Mouse (Mus musculus) cerebellum, adult (tissue): ENCODE results near the gene Iqcg.
"Not testable (repeated sequence)": the region's sequence is repeated elsewhere in the genome, so short reads cannot be mapped to it uniquely, and the experiment has no call there.

ENCODE experiments used
- ATAC-seq: cut with Nextera tagmentation; 2 replicates; pipeline ENCODE4 v1.9.2; 2017; ENCODE audit warnings: mild to moderate bottlenecking, moderate library complexity, mixed read lengths; ENCODE audit not compliant: insufficient number of reproducible peaks, low FRiP score, low TSS enrichment

Gene Iqcg

GRCm38 (mm10) chr16:33056095-33056785 is at the start of gene Iqcg, which contains the start of gene Rpl35a:
Gene Iqcg, minus strand, starts transcription at chr16:33056218.
Gene Rpl35a, plus strand, starts transcription at chr16:33056453.
- peak; percentile 90 for ATAC-seq

GRCm38 (mm10) chr16:33085666-33086065 is 29.6 kb upstream of the Iqcg start:
- no peak for ATAC-seq

- no peak for ATAC-seq
Measured at GRCm38 (mm10) chr16:33083996-33084395, 28.0 kb upstream of the Iqcg start.

GRCm38 (mm10) chr16:33082951-33083350 is 26.9 kb upstream of the Iqcg start:
- no peak for ATAC-seq

GRCm38 (mm10) chr16:33080063-33080462 is 24.0 kb upstream of the Iqcg start:
- ATAC-seq: no peak

- no peak for ATAC-seq
Measured at GRCm38 (mm10) chr16:33077069-33077627, 21.1 kb upstream of the Iqcg start.

- no peak for ATAC-seq
Measured at GRCm38 (mm10) chr16:33076078-33076477, 20.1 kb upstream of the Iqcg start.

- ATAC-seq: no peak
Measured at GRCm38 (mm10) chr16:33074967-33075366, 18.9 kb upstream of the Iqcg start.

- ATAC-seq: no peak
Measured at GRCm38 (mm10) chr16:33072871-33073557, 17.0 kb upstream of the Iqcg start.

GRCm38 (mm10) chr16:33070928-33071327 is 14.9 kb upstream of the Iqcg start:
- no peak for ATAC-seq

- ATAC-seq: no peak
Measured at GRCm38 (mm10) chr16:33064636-33065035, 8.6 kb upstream of the Iqcg start.

GRCm38 (mm10) chr16:33063267-33063666 is 7.2 kb upstream of the Iqcg start:
- no peak for ATAC-seq

- ATAC-seq: peak; percentile 65
Measured at GRCm38 (mm10) chr16:33062682-33063131, 6.7 kb upstream of the Iqcg start.

GRCm38 (mm10) chr16:33062024-33062681 is 6.1 kb upstream of the Iqcg start, which contains the start of gene Lmln:
Gene Lmln, plus strand, starts transcription at chr16:33062521.
- ATAC-seq: peak; percentile 97

- no peak for ATAC-seq
Measured at GRCm38 (mm10) chr16:33061400-33061799, 5.4 kb upstream of the Iqcg start.

GRCm38 (mm10) chr16:33060926-33061325 is 4.9 kb upstream of the Iqcg start:
- ATAC-seq: no peak

- ATAC-seq: no peak
Measured at GRCm38 (mm10) chr16:33059471-33059870, 3.5 kb upstream of the Iqcg start.

- not testable (repeated sequence) for ATAC-seq
Measured at GRCm38 (mm10) chr16:33058656-33059055, 2.6 kb upstream of the Iqcg start.

GRCm38 (mm10) chr16:33058033-33058432 is 2.0 kb upstream of the Iqcg start:
- ATAC-seq: no peak

GRCm38 (mm10) chr16:33056786-33057185 is 768 bp upstream of the Iqcg start:
- no peak for ATAC-seq

- 0 out of 2 replicates have a peak, but pooled peaks have one; percentile 18 for ATAC-seq
Measured at GRCm38 (mm10) chr16:33055655-33056054, 363 bp downstream of the Iqcg start.
